Comparison of ENCODE assay signal across 15 mouse cellular contexts in genomic region chr4:32375721-32376526, GRCm38 (mm10).
A peak's percentile ranks its signal among the peaks of the same experiment; 100 is the strongest.
DNase-seq lines count a peak whose midpoint lies in the region; ATAC-seq and TF ChIP-seq lines count a peak whose summit lies in the region.
"Had no signal": no experiment of that assay in that cellular context is flagged by ENCODE, and none has a peak within 500 bp of the region (broad histone marks: within the 10 kb centered on the region; RNA-seq: fewer than 3 reads in every experiment).

No protein-coding gene starts in this region.

- peak overlapping the region; percentile 14; the same call in 1 of the 2 replicates for H3K4me2 ChIP-seq in heart, embryonic 13.5 days
- H3K4me2 ChIP-seq in lung, postnatal 0 days (replicated peaks; ENCODE audit: low read depth, low read length): no peak overlapping the region
- H3K4me2 ChIP-seq in stomach, embryonic 16.5 days (ENCODE audit: low read depth, low read length): no peak overlapping the region
- H3K4me2 ChIP-seq: liver, embryonic 15.5 days; stomach, embryonic 15.5 days had no signal

- TF ChIP-seq EP300 in lung, postnatal 0 days (IDR thresholded peaks at IDR 0.05): peak; percentile 9; the same call in 1 of the 2 replicates

- 0 out of 2 replicates have a peak overlapping the region, but pooled peaks have one; percentile 21 for H3K9ac ChIP-seq in heart, embryonic 13.5 days
- no peak overlapping the region for H3K9ac ChIP-seq in lung, postnatal 0 days (replicated peaks; ENCODE audit: low read depth)
- H3K9ac ChIP-seq in stomach, embryonic 16.5 days (ENCODE audit: low read length): no peak overlapping the region
- H3K9ac ChIP-seq: liver, embryonic 15.5 days; stomach, embryonic 15.5 days had no signal

- H3K4me3 ChIP-seq in heart, embryonic 13.5 days: no peak overlapping the region
- no peak overlapping the region for H3K4me3 ChIP-seq in lung, postnatal 0 days (ENCODE audit: low read depth, low read length)
- H3K4me3 ChIP-seq in stomach, embryonic 16.5 days (replicated peaks; ENCODE audit: low read length): no peak overlapping the region
- H3K4me3 ChIP-seq: liver, embryonic 15.5 days; myocyte; stomach, embryonic 15.5 days had no signal

- no peak for DNase-seq in heart, adult 18-20 months
- peak; percentile 55 for DNase-seq in lung, postnatal 0 days (ENCODE audit: low spot score)
- no peak for DNase-seq in lung, postnatal 4 days
- peak; percentile 88 for DNase-seq in fat pad, adult 2 months (ENCODE audit: extremely low read depth, low read depth, low spot score)
- DNase-seq: cerebellum, postnatal 14 days; gastrocnemius, postnatal 14 days; kidney, postnatal 10 days; layer of hippocampus, adult 9-11 months had no signal

- no peaks in the 10 kb centered on the region for H3K27me3 ChIP-seq in heart, embryonic 13.5 days (replicated peaks)
- no peaks in the 10 kb centered on the region for H3K27me3 ChIP-seq in lung, postnatal 0 days (replicated peaks; ENCODE audit: insufficient read depth, low read length)
- H3K27me3 ChIP-seq in stomach, embryonic 16.5 days (ENCODE audit: control insufficient read depth, insufficient read depth, low read length): no peaks in the 10 kb centered on the region
- H3K27me3 ChIP-seq: liver, embryonic 15.5 days; Patski; stomach, embryonic 15.5 days had no signal

- peak overlapping the region; percentile 56 for H3K27ac ChIP-seq in heart, embryonic 13.5 days (replicated peaks)
- H3K27ac ChIP-seq in lung, postnatal 0 days (ENCODE audit: low read length): no peak overlapping the region
- peak overlapping the region; percentile 25; the same call in 1 of the 2 replicates for H3K27ac ChIP-seq in stomach, embryonic 16.5 days (ENCODE audit: low read length)
- H3K27ac ChIP-seq: liver, embryonic 15.5 days; stomach, embryonic 15.5 days had no signal

- H3K9me3 ChIP-seq in heart, embryonic 13.5 days: no peaks in the 10 kb centered on the region
- no peaks in the 10 kb centered on the region for H3K9me3 ChIP-seq in lung, postnatal 0 days (ENCODE audit: low read length)
- no peaks in the 10 kb centered on the region for H3K9me3 ChIP-seq in stomach, embryonic 16.5 days (replicated peaks; ENCODE audit: control insufficient read depth, low read length)
- H3K9me3 ChIP-seq: liver, embryonic 15.5 days; stomach, embryonic 15.5 days had no signal

- H3K36me3 ChIP-seq in heart, embryonic 13.5 days: no peaks in the 10 kb centered on the region
- no peaks in the 10 kb centered on the region for H3K36me3 ChIP-seq in lung, postnatal 0 days (ENCODE audit: insufficient read depth, low read length)
- H3K36me3 ChIP-seq in stomach, embryonic 16.5 days (ENCODE audit: control insufficient read depth, insufficient read depth, low read length): no peaks in the 10 kb centered on the region
- H3K36me3 ChIP-seq: liver, embryonic 15.5 days; stomach, embryonic 15.5 days had no signal

- TF ChIP-seq CTCF in lung, postnatal 0 days (IDR thresholded peaks at IDR 0.05): no peak

- ATAC-seq in heart, embryonic 13.5 days (ENCODE audit: extremely low read depth, insufficient number of reproducible peaks, low FRiP score, low TSS enrichment): no peak
- ATAC-seq in lung, postnatal 0 days: peak; percentile 67
- peak; percentile 33; the same call in 1 of the 2 replicates for ATAC-seq in stomach, embryonic 16.5 days (ENCODE audit: insufficient read depth, low FRiP score)
- ATAC-seq in granulocyte monocyte progenitor cell, adult 5-6 weeks (replicated peaks; ENCODE audit: poor library complexity, severe bottlenecking): no peak
- ATAC-seq: Patski had no signal

- WGBS in heart, embryonic 13.5 days: 54% methylated on average over 16 of the region's 16 CpGs
- 58% methylated on average over 16 of the region's 16 CpGs for WGBS in lung, postnatal 0 days
- WGBS in stomach, embryonic 16.5 days: 76% methylated on average over 16 of the region's 16 CpGs

- H3K4me1 ChIP-seq in heart, embryonic 13.5 days: peaks cover 64% of the 10 kb centered on the region
- peaks cover 6% of the 10 kb centered on the region; the same call in 1 of the 2 replicates for H3K4me1 ChIP-seq in lung, postnatal 0 days (ENCODE audit: insufficient read depth, low read depth, low read length)
- peaks cover 12% of the 10 kb centered on the region for H3K4me1 ChIP-seq in stomach, embryonic 16.5 days (ENCODE audit: control insufficient read depth, insufficient read depth, low read length)
- H3K4me1 ChIP-seq: liver, embryonic 15.5 days had no signal

Comparison
In these comparisons a context has a peak if more than half of its experiments do, and no peak if none do; other contexts are left out.
1. DNase-seq: peak in lung, postnatal 0 days (single experiment) and fat pad, adult 2 months (single experiment); none in heart, adult 18-20 months (0 of 2) and lung, postnatal 4 days (0 of 2).
2. ATAC-seq: peak in lung, postnatal 0 days (single experiment) and stomach, embryonic 16.5 days (single experiment); none in heart, embryonic 13.5 days (single experiment) and granulocyte monocyte progenitor cell, adult 5-6 weeks (single experiment).